Comparison of ENCODE assay signal across 27 mouse cellular contexts in genomic region chr4:133958884-133959283, GRCm38 (mm10). TPM values are rescaled to one million over a fixed set of nuclear protein-coding genes. Genes with fewer than 3 reads are reported as not detected.
DNase-seq lines count a peak whose midpoint lies in the region; TF ChIP-seq lines count a peak whose summit lies in the region.
"Had no signal": no experiment of that assay in that cellular context is flagged by ENCODE, and none has a peak within 500 bp of the region (broad histone marks: within the 10 kb centered on the region; RNA-seq: fewer than 3 reads in every experiment).

No protein-coding gene starts in this region.

- peak; percentile 47 for DNase-seq in heart, embryonic 10.5 days (ENCODE audit: low spot score)
- no peak for DNase-seq in heart, adult 18-20 months
- no peak for DNase-seq in embryo, embryonic 11 days
- DNase-seq in kidney, adult 11 months: no peak
- DNase-seq: adrenal gland, adult 8-10 months; adrenal gland, postnatal 14 days; adrenal gland, postnatal 36 days; cerebellum, adult 11-12 months; cerebellum, adult 2 months; cerebellum, adult 9-10 months; cerebellum, postnatal 10 days; cerebellum, postnatal 25 days; forebrain, postnatal 0 days had no signal

- H3K9ac ChIP-seq in ES-Bruce4 (ENCODE audit: low read depth, poor library complexity, severe bottlenecking): peak overlapping the region; percentile 49; the same call in 1 of the 2 replicates
- H3K9ac ChIP-seq: embryonic facial prominence, embryonic 13.5 days; embryonic facial prominence, embryonic 15.5 days; forebrain, embryonic 12.5 days; forebrain, embryonic 15.5 days; forebrain, postnatal 0 days had no signal

- H3K9me3 ChIP-seq in heart, embryonic 10.5 days: no peaks in the 10 kb centered on the region
- no peaks in the 10 kb centered on the region for H3K9me3 ChIP-seq in E14TG2a.4 (ENCODE audit: low read length)
- H3K9me3 ChIP-seq in ES-Bruce4 (replicated peaks; ENCODE audit: control insufficient read depth, insufficient read depth, low read length, poor library complexity, severe bottlenecking): no peaks in the 10 kb centered on the region
- H3K9me3 ChIP-seq: embryonic facial prominence, embryonic 13.5 days; embryonic facial prominence, embryonic 15.5 days; forebrain, embryonic 10.5 days; forebrain, embryonic 12.5 days; forebrain, embryonic 15.5 days; G1E had no signal

- no peak overlapping the region for H3K4me3 ChIP-seq in heart, embryonic 10.5 days
- peak overlapping the region; percentile 77 for H3K4me3 ChIP-seq in E14TG2a.4 (replicated peaks; ENCODE audit: low read length)
- peak overlapping the region; percentile 51 for H3K4me3 ChIP-seq in ES-Bruce4 (ENCODE audit: low read depth, low read length)
- H3K4me3 ChIP-seq: embryonic facial prominence, embryonic 13.5 days; embryonic facial prominence, embryonic 15.5 days; erythroblast, embryonic 14.5 days; forebrain, embryonic 10.5 days; forebrain, embryonic 12.5 days; forebrain, embryonic 15.5 days had no signal

- WGBS in heart, embryonic 10.5 days: 76% methylated on average over 1 of the region's 1 CpGs

- TF ChIP-seq CTCF in E14TG2a.4 (conservative IDR thresholded peaks at IDR 0.05; ENCODE audit: low read length) (no peak), ES-Bruce4 (IDR thresholded peaks at IDR 0.05; ENCODE audit: low read depth, low read length) (no peak)

- no peak for TF ChIP-seq POLR2A in ES-Bruce4 (IDR thresholded peaks at IDR 0.05; ENCODE audit: insufficient read depth, low read length)

- no peaks in the 10 kb centered on the region for H3K27me3 ChIP-seq in heart, embryonic 10.5 days (ENCODE audit: insufficient read depth, poor library complexity, severe bottlenecking)
- H3K27me3 ChIP-seq in E14TG2a.4 (ENCODE audit: insufficient read depth, low read length) (no peaks in the 10 kb centered on the region), ES-Bruce4 (ENCODE audit: control insufficient read depth, insufficient read depth, low read length, poor library complexity, severe bottlenecking) (no peaks in the 10 kb centered on the region)
- H3K27me3 ChIP-seq: embryonic facial prominence, embryonic 13.5 days; embryonic facial prominence, embryonic 15.5 days; forebrain, embryonic 12.5 days; forebrain, embryonic 15.5 days; Patski had no signal

- TF ChIP-seq EP300 in ES-Bruce4 (IDR thresholded peaks at IDR 0.05; ENCODE audit: insufficient read depth, low read depth, low read length): no peak

- no peaks in the 10 kb centered on the region for H3K4me1 ChIP-seq in heart, embryonic 10.5 days
- H3K4me1 ChIP-seq in E14TG2a.4 (replicated peaks; ENCODE audit: low read depth, low read length) (peaks cover 76% of the 10 kb centered on the region), ES-Bruce4 (ENCODE audit: control insufficient read depth, insufficient read depth, low read length) (peaks cover 6% of the 10 kb centered on the region)
- H3K4me1 ChIP-seq: embryonic facial prominence, embryonic 15.5 days; forebrain, embryonic 12.5 days; forebrain, embryonic 15.5 days had no signal

- H3K36me3 ChIP-seq in heart, embryonic 10.5 days: peaks cover 14% of the 10 kb centered on the region
- peaks cover 65% of the 10 kb centered on the region for H3K36me3 ChIP-seq in E14TG2a.4 (ENCODE audit: insufficient read depth, low read length)
- peaks cover 30% of the 10 kb centered on the region for H3K36me3 ChIP-seq in ES-Bruce4 (ENCODE audit: control insufficient read depth, insufficient read depth, low read length, poor library complexity, severe bottlenecking)

- no peak overlapping the region for H3K27ac ChIP-seq in heart, embryonic 10.5 days
- H3K27ac ChIP-seq in ES-Bruce4 (ENCODE audit: insufficient read depth, low read length): no peak overlapping the region
- H3K27ac ChIP-seq: embryonic facial prominence, embryonic 13.5 days; embryonic facial prominence, embryonic 15.5 days; forebrain, embryonic 10.5 days; forebrain, embryonic 15.5 days had no signal

RNA-seq across cellular contexts. Expression of gene Hmgn2, which starts 9.6 kb away (rescaled TPM):
- polyA plus RNA-seq in heart, embryonic 10.5 days (2016; fragmentation: Nextera tagmentation; extraction: Ambion mirVana): 2,048 and 2,274 TPM in 2 replicates
- 100 to 1,000 TPM; 106 to 113 TPM for total RNA-seq in heart, adult 18-20 months (2021)
- 253 and 257 TPM in 2 replicates for polyA plus RNA-seq in ES-Bruce4 (2011; ENCODE audit: insufficient read depth, insufficient read length, low read depth, missing spikeins)

RNA-seq across cellular contexts. Expression of gene Dhdds, which starts 41.8 kb away (rescaled TPM):
- 34.1 and 39.0 TPM in 2 replicates for polyA plus RNA-seq in heart, embryonic 10.5 days (2016; fragmentation: Nextera tagmentation; extraction: Ambion mirVana)
- 10 to 100 TPM; 29.9 to 31.9 TPM for total RNA-seq in heart, adult 18-20 months (2021)
- 18.5 and 23.5 TPM in 2 replicates for polyA plus RNA-seq in ES-Bruce4 (2011; ENCODE audit: insufficient read depth, insufficient read length, low read depth, missing spikeins)

RNA-seq across cellular contexts. Expression of gene Lin28a, which starts 59.8 kb away (rescaled TPM):
- 4.4 and 12.4 TPM in 2 replicates for polyA plus RNA-seq in heart, embryonic 10.5 days (2016; fragmentation: Nextera tagmentation; extraction: Ambion mirVana)
- not detected for total RNA-seq in heart, adult 18-20 months (2021)
- polyA plus RNA-seq in ES-Bruce4 (2011; ENCODE audit: insufficient read depth, insufficient read length, low read depth, missing spikeins): 201 and 217 TPM in 2 replicates
- total RNA-seq: adrenal gland, adult 18-20 months; adrenal gland, adult 8-10 months; adrenal gland, postnatal 14 days; adrenal gland, postnatal 36 days had no signal
- polyA plus RNA-seq: activated CD4-positive, CD25-positive, alpha-beta regulatory T cell, adult 4 months; C2C12; cortical plate, adult 2 months; embryonic facial prominence, embryonic 13.5 days; embryonic facial prominence, embryonic 15.5 days; erythroblast, embryonic 14.5 days; forebrain, embryonic 15.5 days; forebrain, postnatal 0 days; G1E; Patski had no signal

Comparison
In these comparisons a context has a peak if more than half of its experiments do, and no peak if none do; other contexts are left out.
1. RNA of gene Lin28a, which starts 59.8 kb away (polyA plus RNA-seq): 201 to 217 TPM in ES-Bruce4; 4.4 to 12.4 TPM in heart, embryonic 10.5 days; every median in the first group is over 10 times any median in the second.